In genomic region chr13:52986215-52986780, GRCm38 (mm10) we compare ENCODE assay signal across 19 mouse cellular contexts. TPM values are rescaled to one million over a fixed set of nuclear protein-coding genes. Genes with fewer than 3 reads are reported as not detected.
A peak's percentile ranks its signal among the peaks of the same experiment; 100 is the strongest.
DNase-seq lines count a peak whose midpoint lies in the region; ATAC-seq and TF ChIP-seq lines count a peak whose summit lies in the region.
"Had no signal": no experiment of that assay in that cellular context is flagged by ENCODE, and none has a peak within 500 bp of the region (broad histone marks: within the 10 kb centered on the region; RNA-seq: fewer than 3 reads in every experiment).

No protein-coding gene starts in this region.

- H3K79me2 ChIP-seq in CH12.LX (replicated peaks; ENCODE audit: control insufficient read depth, extremely low read depth, insufficient read depth, poor library complexity, severe bottlenecking): no peaks in the 10 kb centered on the region

- no peak overlapping the region for H3K4me2 ChIP-seq in lung, postnatal 0 days (replicated peaks; ENCODE audit: low read depth, low read length)
- no peak overlapping the region for H3K4me2 ChIP-seq in CH12.LX (ENCODE audit: insufficient read depth, low read depth, poor library complexity, severe bottlenecking)
- H3K4me2 ChIP-seq: forebrain, embryonic 13.5 days; hindbrain, embryonic 15.5 days had no signal

- peak; percentile 72 for DNase-seq in lung, postnatal 0 days (ENCODE audit: low spot score)
- no peak for DNase-seq in lung, postnatal 10 days
- DNase-seq in CH12.LX (ENCODE audit: extremely low read depth): no peak
- DNase-seq in heart, postnatal 36 days: no peak
- DNase-seq in urinary bladder, postnatal 25 days (ENCODE audit: low spot score): no peak
- DNase-seq: adrenal gland, postnatal 10 days; B cell, adult 2 months; cerebellum, adult 2 months; cerebellum, postnatal 10 days; forebrain, postnatal 0 days; gastrocnemius, postnatal 14 days; heart, postnatal 10 days had no signal

- dilution Hi-C loops in CH12.LX (cut with MboI; ENCODE audit: extremely low pct_ligation_motif_present, extremely low pct_unique_long_range_greater_than_20kb, low sequenced_read_pairs): no loop called here

- in situ Hi-C loops in CH12.LX (cut with MboI; ENCODE audit: low pct_ligation_motif_present, low pct_unique_long_range_greater_than_20kb, low sequenced_read_pairs): loop anchor here (5.0 to 25.0 kb wide), 4 partner anchors 111 to 1149 kb away; partner anchors contain the start of gene Gadd45g

- no peak for TF ChIP-seq RAD21 in CH12.LX (IDR thresholded peaks at IDR 0.05; ENCODE audit: low read depth, low read length)

- no peak for TF ChIP-seq EP300 in lung, postnatal 0 days (IDR thresholded peaks at IDR 0.05)
- TF ChIP-seq EP300 in CH12.LX (IDR thresholded peaks at IDR 0.05; ENCODE audit: low read length): no peak

- H3K4me3 ChIP-seq in lung, postnatal 0 days (ENCODE audit: low read depth, low read length): no peak overlapping the region
- no peak overlapping the region for H3K4me3 ChIP-seq in CH12.LX (replicated peaks in 1 of 3; ENCODE audit: low read depth in 2 of 3, low read length in 2 of 3, poor library complexity in 1 of 3)
- no peak overlapping the region for H3K4me3 ChIP-seq in brown adipose tissue, adult 24 weeks (ENCODE audit: insufficient read depth, low read depth, low read length)
- H3K4me3 ChIP-seq: embryonic facial prominence, embryonic 10.5 days; forebrain, embryonic 13.5 days; hindbrain, embryonic 10.5 days; hindbrain, embryonic 15.5 days had no signal

- no peaks in the 10 kb centered on the region for H3K36me3 ChIP-seq in lung, postnatal 0 days (ENCODE audit: insufficient read depth, low read length)
- H3K36me3 ChIP-seq in CH12.LX (replicated peaks in 1 of 2; ENCODE audit: control insufficient read depth in 1 of 2, insufficient read depth in 1 of 2, low read length in 1 of 2): no peaks in the 10 kb centered on the region
- H3K36me3 ChIP-seq: embryonic facial prominence, embryonic 10.5 days; hindbrain, embryonic 10.5 days; hindbrain, embryonic 15.5 days had no signal

- peak overlapping the region; percentile 87 for H3K27ac ChIP-seq in lung, postnatal 0 days (ENCODE audit: low read length)
- H3K27ac ChIP-seq in CH12.LX (ENCODE audit: insufficient read depth, low read depth): no peak overlapping the region
- peak overlapping the region; percentile 65 for H3K27ac ChIP-seq in brown adipose tissue, adult 24 weeks (replicated peaks; ENCODE audit: low read depth, low read length)
- H3K27ac ChIP-seq: embryonic facial prominence, embryonic 10.5 days; forebrain, embryonic 13.5 days; hindbrain, embryonic 10.5 days; hindbrain, embryonic 15.5 days had no signal

- H3K9me3 ChIP-seq in lung, postnatal 0 days (ENCODE audit: low read length): no peaks in the 10 kb centered on the region
- H3K9me3 ChIP-seq in CH12.LX (replicated peaks; ENCODE audit: low read length): no peaks in the 10 kb centered on the region
- H3K9me3 ChIP-seq: embryonic facial prominence, embryonic 10.5 days; forebrain, embryonic 13.5 days; hindbrain, embryonic 10.5 days; hindbrain, embryonic 15.5 days had no signal

- no peaks in the 10 kb centered on the region for H3K27me3 ChIP-seq in lung, postnatal 0 days (replicated peaks; ENCODE audit: insufficient read depth, low read length)
- peaks cover 2% of the 10 kb centered on the region for H3K27me3 ChIP-seq in CH12.LX (replicated peaks)
- H3K27me3 ChIP-seq: hindbrain, embryonic 15.5 days had no signal

- no peak for TF ChIP-seq CTCF in lung, postnatal 0 days (IDR thresholded peaks at IDR 0.05)
- TF ChIP-seq CTCF in CH12.LX (conservative IDR thresholded peaks at IDR 0.05 in 1 of 2, IDR thresholded peaks at IDR 0.05 in 1 of 2; ENCODE audit: low read depth in 2 of 2, low read length in 2 of 2): peak in 1 of 2 experiments; percentile 3; a peak in 1 of 4 replicates

- no peaks in the 10 kb centered on the region for H3K4me1 ChIP-seq in lung, postnatal 0 days (ENCODE audit: insufficient read depth, low read depth, low read length)
- peaks cover 0 to 7% of the 10 kb centered on the region in 2 experiments; a peak in 2 of 4 replicates for H3K4me1 ChIP-seq in CH12.LX (ENCODE audit: control insufficient read depth in 1 of 2, insufficient read depth in 2 of 2)
- no peaks in the 10 kb centered on the region; the same call in 1 of the 2 replicates for H3K4me1 ChIP-seq in brown adipose tissue, adult 24 weeks (ENCODE audit: control insufficient read depth, insufficient read depth, insufficient read length, low read length)

- peak; percentile 9; the same call in 1 of the 2 replicates for ATAC-seq in lung, postnatal 0 days
- ATAC-seq in megakaryocyte progenitor cell, adult 5-6 weeks (replicated peaks; ENCODE audit: poor library complexity): peak; percentile 18; the same call in 1 of the 2 replicates
- ATAC-seq: CD4-positive, CD25-positive, alpha-beta regulatory T cell, adult 4 months; forebrain, embryonic 13.5 days; forebrain, postnatal 0 days had no signal

- no peak overlapping the region for H3K9ac ChIP-seq in lung, postnatal 0 days (replicated peaks; ENCODE audit: low read depth)
- H3K9ac ChIP-seq in CH12.LX (ENCODE audit: insufficient read depth, low read depth): no peak overlapping the region
- H3K9ac ChIP-seq: forebrain, embryonic 13.5 days; forebrain, postnatal 0 days; hindbrain, embryonic 15.5 days had no signal

- intact Hi-C loops in heart, postnatal 36 days (cut with DNase I): no loop called here

- 49% methylated on average over 10 of the region's 10 CpGs for WGBS in lung, postnatal 0 days

- TF ChIP-seq POLR2A in CH12.LX (IDR thresholded peaks at IDR 0.05; ENCODE audit: low read depth, low read length): no peak

TF ChIP-seq in CH12.LX, 34 proteins besides CTCF, POLR2A, EP300 and RAD21:
- peak; percentile 70 for TF ChIP-seq BHLHE40 (IDR thresholded peaks at IDR 0.05; ENCODE audit: low read depth, low read length)
- TF ChIP-seq TCF12 (IDR thresholded peaks at IDR 0.05; ENCODE audit: low read depth, low read length): no peak
- no peak for TF ChIP-seq IRF4 (IDR thresholded peaks at IDR 0.05; ENCODE audit: low read depth, low read length)
- no peak for TF ChIP-seq ZNF384 (IDR thresholded peaks at IDR 0.05; ENCODE audit: low read depth, low read length)

RNA-seq across cellular contexts. Expression of gene Nfil3, which starts 5.4 kb away (rescaled TPM):
- polyA plus RNA-seq in lung, postnatal 0 days (2015; fragmentation: Nextera tagmentation; extraction: Ambion mirVana): 18.6 and 18.7 TPM in 2 replicates
- 24.4 and 30.0 TPM in 2 replicates for total RNA-seq in CH12.LX (2012; rRNA removed)
- 23.5 and 27.8 TPM in 2 replicates for total RNA-seq in CH12.LX (2014; rRNA removed)
- 34.5 and 34.6 TPM in 2 replicates for polyA plus RNA-seq in CH12.LX (2012; ENCODE audit: insufficient read length, low read depth)
- 9.6 and 37.4 TPM in 2 replicates for polyA plus RNA-seq in brown adipose tissue, adult 24 weeks (2012; ENCODE audit: insufficient read depth, insufficient read length, missing spikeins)
- 10.0 and 19.0 TPM in 2 replicates for total RNA-seq in megakaryocyte progenitor cell, adult 5-6 weeks (2015)
- 10.8 and 16.7 TPM in 2 replicates for total RNA-seq in megakaryocyte progenitor cell, adult 5-6 weeks (2017)
- total RNA-seq in heart, postnatal 36 days (2021): 10 to 100 TPM; 10.3 to 25.7 TPM

RNA-seq across cellular contexts. Expression of gene Auh, which starts 56.8 kb away (rescaled TPM):
- 43.3 and 45.1 TPM in 2 replicates for polyA plus RNA-seq in lung, postnatal 0 days (2015; fragmentation: Nextera tagmentation; extraction: Ambion mirVana)
- total RNA-seq in CH12.LX (2012; rRNA removed): 59.6 and 74.1 TPM in 2 replicates
- total RNA-seq in CH12.LX (2014; rRNA removed): 68.5 and 74.6 TPM in 2 replicates
- polyA plus RNA-seq in CH12.LX (2012; ENCODE audit: insufficient read length, low read depth): 191 and 193 TPM in 2 replicates
- polyA plus RNA-seq in brown adipose tissue, adult 24 weeks (2012; ENCODE audit: insufficient read depth, insufficient read length, missing spikeins): 196 and 200 TPM in 2 replicates
- 34.3 and 35.9 TPM in 2 replicates for total RNA-seq in megakaryocyte progenitor cell, adult 5-6 weeks (2015)
- total RNA-seq in megakaryocyte progenitor cell, adult 5-6 weeks (2017): 32.4 and 34.3 TPM in 2 replicates
- total RNA-seq in heart, postnatal 36 days (2021): 100 to 1,000 TPM; 139 to 141 TPM
